Comparison of ENCODE assay signal across 15 mouse cellular contexts in genomic region chr7:35139880-35140279, GRCm38 (mm10). TPM values are rescaled to one million over a fixed set of nuclear protein-coding genes. Genes with fewer than 3 reads are reported as not detected.
"Had no signal": no experiment of that assay in that cellular context is flagged by ENCODE, and none has a peak within 500 bp of the region (broad histone marks: within the 10 kb centered on the region; RNA-seq: fewer than 3 reads in every experiment).

No protein-coding gene starts in this region.

- H3K27ac ChIP-seq: kidney, postnatal 0 days; layer of hippocampus, adult 2 months; liver, embryonic 13.5 days; midbrain, embryonic 15.5 days; neural tube, embryonic 12.5 days; stomach, postnatal 0 days had no signal

- H3K4me2 ChIP-seq: liver, embryonic 13.5 days; lung, embryonic 15.5 days; midbrain, embryonic 11.5 days; midbrain, embryonic 15.5 days; neural tube, embryonic 12.5 days had no signal

- H3K9me3 ChIP-seq: liver, embryonic 13.5 days; lung, embryonic 15.5 days; megakaryocyte, embryonic 14.5 days; midbrain, embryonic 15.5 days; neural tube, embryonic 12.5 days had no signal

- ATAC-seq: liver, postnatal 0 days; midbrain, embryonic 15.5 days had no signal

- H3K27me3 ChIP-seq: liver, embryonic 13.5 days; lung, embryonic 15.5 days; midbrain, embryonic 15.5 days; neural tube, embryonic 12.5 days had no signal

- DNase-seq: kidney, postnatal 4 days; liver; liver, embryonic 13.5 days; liver, postnatal 0 days; thymus, postnatal 4 days had no signal

- H3K36me3 ChIP-seq: liver, embryonic 13.5 days; lung, embryonic 15.5 days; midbrain, embryonic 15.5 days; neural tube, embryonic 12.5 days had no signal

- H3K9ac ChIP-seq: liver, embryonic 13.5 days; liver, postnatal 0 days; lung, embryonic 15.5 days; midbrain, embryonic 15.5 days; neural tube, embryonic 12.5 days had no signal

- H3K4me1 ChIP-seq: midbrain, embryonic 15.5 days; neural tube, embryonic 12.5 days had no signal

- H3K4me3 ChIP-seq: layer of hippocampus, adult 2 months; liver, embryonic 13.5 days; lung, embryonic 15.5 days; megakaryocyte, embryonic 14.5 days; midbrain, embryonic 15.5 days; neural tube, embryonic 12.5 days had no signal

RNA-seq across cellular contexts. Expression of gene Slc7a10, which starts 46.3 kb away (rescaled TPM):
- total RNA-seq: monocyte, adult 5-6 weeks; neutrophil, adult 5-6 weeks had no signal
